Mouse (Mus musculus) thymus, postnatal 4 days (tissue): ENCODE data around the gene Clip2.

Experiments
- DNase-seq: peaks from one replicate; pipeline ENCODE4 v3.0.0; 2021

The Clip2 gene

DNA sequence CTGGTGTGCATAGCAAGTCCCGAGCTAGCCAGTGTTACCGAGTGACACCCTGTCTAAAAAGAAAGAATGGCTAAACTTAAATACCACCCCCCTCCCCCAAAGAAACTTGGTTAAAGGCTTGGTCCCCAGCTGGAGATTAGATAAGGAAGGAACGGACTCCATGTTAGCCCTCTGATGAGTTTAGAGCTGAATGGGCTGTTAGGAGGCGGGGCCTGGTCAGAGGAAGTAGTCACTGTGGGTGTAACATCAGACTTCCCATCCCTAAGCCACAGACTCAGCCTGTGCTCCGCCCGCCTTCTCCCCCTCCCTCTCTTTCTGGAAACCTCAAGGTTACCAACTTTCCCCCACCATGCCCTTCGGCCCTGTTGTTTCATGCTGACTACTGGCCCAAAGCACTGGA, 30.4 kb downstream of the Clip2 start:
- DNase-seq: no peak

GRCm38 (mm10) chr5:134521131-134521530, 31.1 kb downstream of the Clip2 start:
- no peak for DNase-seq

DNA sequence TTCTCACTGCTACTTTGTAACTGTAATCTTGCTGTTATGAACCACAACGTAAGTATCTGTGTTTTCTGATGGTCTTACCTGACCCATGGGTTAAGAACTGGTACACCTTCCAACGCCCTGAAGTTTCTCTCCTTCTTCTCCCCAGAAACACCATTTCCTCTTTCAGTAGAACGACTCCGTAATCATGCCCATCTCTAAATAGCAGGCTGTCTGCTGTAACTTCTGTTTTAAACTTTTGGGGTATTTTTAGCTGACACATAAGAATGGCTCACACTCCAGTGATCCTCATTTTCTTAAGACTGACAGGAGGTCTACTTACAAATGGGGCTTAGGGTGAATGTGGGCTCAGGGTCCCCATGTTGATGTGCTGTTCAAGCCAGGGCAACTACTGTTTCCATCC, 32.1 kb downstream of the Clip2 start:
- no peak for DNase-seq

GRCm38 (mm10) chr5:134519471-134519870, 32.8 kb downstream of the Clip2 start:
- DNase-seq: no peak

DNA sequence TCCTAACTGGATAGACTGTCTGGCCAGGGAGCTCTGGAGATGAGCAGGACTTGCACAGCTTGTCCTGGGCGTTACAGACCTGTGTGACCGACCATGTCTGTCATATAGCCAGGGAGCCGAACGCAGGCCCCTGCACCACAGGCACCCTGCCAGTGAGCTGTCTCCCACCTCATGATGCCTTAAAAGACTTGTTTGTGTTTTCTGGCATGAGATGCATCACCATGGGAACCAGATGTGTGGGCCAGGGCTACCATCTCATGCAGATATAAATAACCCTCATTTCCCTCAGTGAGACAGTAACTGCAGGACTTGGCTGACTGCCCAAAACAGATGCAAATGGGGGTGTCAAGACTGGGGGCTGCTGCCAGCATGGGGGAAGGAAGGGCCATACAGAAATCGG, 40.1 kb downstream of the Clip2 start:
- no peak for DNase-seq

GRCm38 (mm10) chr5:134510266-134510665, 42.0 kb downstream of the Clip2 start:
- no peak for DNase-seq

DNA sequence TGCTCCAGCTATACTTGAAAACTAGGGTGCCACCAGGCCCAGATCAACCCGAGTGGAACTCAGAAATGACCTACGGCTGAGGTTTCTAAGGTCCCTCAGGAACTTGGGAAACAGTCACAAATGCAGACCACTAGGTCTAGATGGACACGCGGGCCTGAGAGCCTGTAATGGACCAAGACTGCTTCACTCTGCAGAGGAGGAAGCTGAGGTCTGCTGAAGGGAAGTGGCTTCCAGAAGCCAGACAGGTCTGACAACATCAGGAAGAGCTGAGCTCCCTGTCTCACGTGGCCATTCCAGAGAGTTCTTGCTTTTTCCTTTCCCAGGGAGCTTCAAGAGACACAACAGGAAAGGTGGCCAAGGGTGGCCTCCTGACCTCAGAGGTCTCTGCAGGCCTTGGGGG, 43.3 kb downstream of the Clip2 start:
- no peak for DNase-seq

GRCm38 (mm10) chr5:134507859-134508399, 44.3 kb downstream of the Clip2 start:
- no peak for DNase-seq

GRCm38 (mm10) chr5:134507307-134507706, 44.9 kb downstream of the Clip2 start:
- DNase-seq: peak; percentile 87

DNA sequence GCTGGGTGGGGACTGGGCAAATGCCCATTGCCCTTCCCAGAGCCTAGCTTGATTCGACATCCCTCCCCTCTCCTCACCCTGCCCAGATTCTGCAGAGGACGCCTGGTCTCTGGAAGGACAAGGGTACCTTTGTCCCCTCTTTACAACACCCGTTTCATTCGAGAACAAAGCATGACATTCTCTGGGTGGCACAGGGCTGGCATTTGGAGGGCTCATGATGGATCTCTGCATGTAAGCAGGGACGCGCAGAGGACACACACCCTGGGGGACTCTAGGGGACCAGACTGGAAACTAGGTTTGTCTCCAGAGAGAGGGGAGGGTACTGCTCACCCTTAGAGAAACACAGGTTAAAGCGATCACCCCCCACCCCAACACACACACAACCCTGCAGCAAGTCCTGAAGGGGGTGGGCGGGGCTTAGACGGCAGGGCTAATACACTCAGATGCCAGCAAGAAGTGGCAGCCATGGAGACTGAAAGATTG, 46.4 kb downstream of the Clip2 start:
- DNase-seq: no peak

- DNase-seq: no peak
Observed at GRCm38 (mm10) chr5:134502591-134502990, 49.6 kb downstream of the Clip2 start.

DNA sequence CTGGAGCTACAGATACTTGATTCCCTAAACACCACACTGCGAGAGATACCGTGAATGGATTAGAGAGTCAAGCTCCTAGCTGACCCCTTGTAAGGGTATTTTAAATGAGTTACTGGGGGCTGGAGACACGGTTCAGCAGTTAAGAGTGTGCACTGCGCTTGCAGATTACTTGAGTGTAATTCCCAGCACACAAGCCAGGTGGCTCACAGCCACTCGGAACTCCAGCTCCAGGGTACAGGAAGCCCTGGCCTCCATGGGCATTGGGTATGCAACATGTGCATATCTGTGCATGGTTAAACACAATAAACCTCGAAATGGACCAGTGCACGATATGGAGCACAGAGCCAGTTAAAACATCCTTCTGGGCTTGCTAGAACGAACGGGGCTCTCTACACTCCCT, 50.8 kb downstream of the Clip2 start:
- DNase-seq: no peak

DNA sequence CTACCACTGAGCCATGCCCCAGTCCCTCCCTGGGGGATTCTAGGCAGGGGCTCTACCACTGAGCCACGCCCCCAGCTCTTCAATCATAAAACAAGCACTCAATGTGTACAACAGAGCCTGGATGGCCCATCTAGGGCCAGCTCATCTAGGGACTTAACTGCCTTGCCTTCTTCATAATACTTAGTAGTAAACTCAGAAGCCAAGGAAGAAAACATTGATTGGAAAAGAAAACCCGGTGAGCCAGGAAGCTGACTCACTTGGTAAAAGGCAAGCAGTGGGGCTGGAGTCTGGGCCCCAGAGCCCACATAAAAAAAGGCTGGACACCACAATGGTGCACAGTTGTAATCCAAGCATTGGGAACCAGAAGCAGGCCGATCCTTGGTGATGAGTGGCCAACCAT, 51.6 kb downstream of the Clip2 start:
- DNase-seq: no peak

DNA sequence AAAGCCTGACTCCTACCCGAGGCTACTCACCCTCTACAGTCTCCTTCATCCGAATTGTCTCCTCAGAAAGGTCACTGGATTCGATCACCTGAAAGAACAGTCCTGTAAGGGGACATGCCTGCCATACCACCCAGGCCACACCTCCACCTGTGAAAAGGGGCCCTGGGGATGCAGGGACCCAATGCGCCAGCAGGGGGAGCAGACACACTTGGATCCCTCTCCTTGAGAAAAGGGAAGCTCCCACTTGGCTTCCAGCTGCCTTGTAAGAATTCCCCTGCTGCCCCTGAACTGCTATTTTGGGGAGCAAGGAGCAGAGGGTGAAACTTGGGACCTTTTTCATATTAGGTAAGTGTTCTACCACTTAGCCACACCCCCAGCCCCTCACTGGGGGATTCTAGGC, 52.2 kb downstream of the Clip2 start:
- peak; percentile 71 for DNase-seq

DNA sequence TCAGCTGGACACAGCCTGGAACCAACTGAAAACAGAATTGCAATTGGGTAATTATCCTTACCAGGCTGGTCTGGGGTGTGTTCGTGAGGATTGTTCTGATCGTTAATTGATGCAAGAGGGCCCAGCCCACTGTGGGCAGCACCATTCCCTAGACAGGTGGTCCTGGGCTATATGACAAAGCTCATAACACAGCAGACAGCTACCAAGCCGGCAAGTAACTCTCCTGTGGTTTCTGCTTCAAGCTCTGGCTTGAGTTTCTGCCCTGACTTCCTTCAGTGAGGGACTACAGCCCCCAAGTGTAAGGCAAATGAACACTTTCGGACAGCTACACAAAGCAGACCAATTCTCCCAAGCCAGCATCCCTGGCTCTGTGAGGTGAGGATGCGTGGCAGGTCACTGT, 55.2 kb downstream of the Clip2 start:
- no peak for DNase-seq

- DNase-seq: no peak
Observed at GRCm38 (mm10) chr5:134495796-134496195, 56.4 kb downstream of the Clip2 start.

DNA sequence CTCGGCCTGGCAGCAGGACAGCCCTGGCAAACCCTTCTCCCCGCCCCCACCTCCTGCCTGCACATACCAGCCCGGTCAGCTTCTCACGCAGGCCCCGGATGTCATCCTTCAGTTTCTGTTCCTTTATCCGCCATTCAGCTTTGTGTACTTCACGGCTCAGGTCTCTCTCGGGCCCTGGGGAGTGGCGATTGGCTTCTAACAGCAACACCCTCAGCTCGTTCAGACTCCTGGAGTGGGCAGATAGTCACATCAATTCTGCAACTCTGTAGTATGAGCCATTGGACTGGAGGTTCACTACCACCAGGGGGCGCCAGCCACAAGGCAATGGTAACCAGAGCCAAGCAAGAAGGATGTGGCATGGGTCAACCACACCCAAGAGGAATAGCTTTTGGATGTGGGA, 58.1 kb downstream of the Clip2 start:
- peak; percentile 96 for DNase-seq

GRCm38 (mm10) chr5:134492956-134493355, 59.3 kb downstream of the Clip2 start:
- no peak for DNase-seq

- peak; percentile 95 for DNase-seq
Observed at GRCm38 (mm10) chr5:134491712-134492417, 60.4 kb downstream of the Clip2 start.

DNA sequence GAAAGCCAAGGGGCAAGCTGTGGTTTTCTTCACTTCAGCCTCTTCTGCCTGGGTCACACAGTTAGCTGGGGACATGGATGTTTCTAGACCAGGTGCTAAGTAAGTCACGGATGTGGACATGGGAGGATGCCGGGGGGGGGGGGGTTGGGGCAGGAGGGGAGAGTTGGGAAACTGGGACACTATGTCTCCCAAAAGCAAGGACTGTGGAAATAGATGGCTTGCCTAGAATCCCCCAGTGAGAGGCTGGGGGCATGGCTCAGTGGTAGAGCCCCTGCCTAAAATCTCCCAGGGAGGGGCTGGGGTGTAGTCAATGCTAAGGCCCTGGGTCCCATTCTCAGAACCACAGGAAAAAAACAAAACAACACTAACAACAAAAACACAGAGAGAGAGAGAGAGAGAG, 61.0 kb downstream of the Clip2 start:
- DNase-seq: no peak

DNA sequence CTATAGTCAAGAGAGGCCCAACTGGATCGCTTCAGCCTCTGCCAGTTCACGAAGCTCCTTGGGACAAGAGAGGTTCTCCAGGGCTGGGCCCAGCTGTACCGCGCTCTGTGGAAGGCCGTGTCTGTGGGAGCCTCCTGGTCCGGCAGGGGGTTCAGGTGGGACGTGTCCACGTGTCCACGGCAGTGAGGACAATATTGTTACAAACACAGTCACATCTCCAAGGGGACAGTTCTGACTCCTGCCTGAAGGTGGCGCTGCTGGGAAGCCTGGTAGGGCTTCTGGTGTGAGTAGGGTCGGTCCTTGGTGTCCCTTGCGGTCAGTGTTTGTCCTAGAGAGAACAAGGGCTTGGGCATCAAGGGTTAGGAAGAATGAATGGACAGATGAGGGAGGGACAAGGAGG, 61.8 kb downstream of the Clip2 start:
- peak; percentile 77 for DNase-seq

DNA sequence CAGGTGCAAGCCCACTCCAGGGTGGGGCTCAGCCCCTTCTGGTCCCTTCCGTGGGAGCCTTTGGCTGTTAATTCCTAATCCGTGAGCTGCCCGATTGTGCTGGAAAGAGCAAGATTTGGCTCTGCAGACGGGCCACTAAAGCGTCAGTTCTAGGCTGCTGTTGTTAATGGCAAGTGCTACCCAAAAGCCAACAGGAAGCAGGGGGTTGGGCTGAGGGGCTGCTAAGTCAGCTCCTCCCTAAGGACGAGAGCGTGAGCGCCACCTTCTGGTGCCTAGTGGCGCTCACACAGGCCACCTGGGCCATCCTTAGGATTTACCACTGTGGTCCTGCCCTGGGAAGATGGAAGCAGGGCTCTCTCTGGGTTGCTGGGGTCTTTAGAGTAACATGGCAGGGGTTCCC, 62.7 kb downstream of the Clip2 start:
- peak; percentile 94 for DNase-seq

DNA sequence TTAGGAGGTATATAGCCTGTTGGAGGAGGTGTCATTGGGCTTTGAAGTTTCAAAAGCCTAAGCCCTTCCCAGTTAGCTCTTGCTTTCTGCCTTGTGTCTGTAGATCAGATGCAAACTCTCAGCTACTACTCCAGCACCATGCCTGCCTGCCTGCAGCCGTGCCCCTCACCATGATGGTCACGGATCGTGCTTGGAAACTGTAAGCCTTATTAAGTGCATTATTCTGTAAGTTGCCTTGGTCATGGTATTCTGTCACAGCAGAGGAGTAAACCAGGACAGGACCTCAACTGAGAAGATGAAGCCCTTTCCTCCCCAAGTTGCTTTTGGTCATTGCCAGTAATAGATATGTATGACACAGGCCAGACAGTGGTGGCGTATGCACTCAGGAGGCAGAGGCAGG, 63.6 kb downstream of the Clip2 start:
- peak; percentile 11 for DNase-seq

- no peak for DNase-seq
Observed at GRCm38 (mm10) chr5:134488042-134488441, 64.2 kb downstream of the Clip2 start.
